12 mouse cellular contexts compared by ENCODE assay signal in genomic region chr14:19927879-19928278, GRCm38 (mm10). TPM values are rescaled to one million over a fixed set of nuclear protein-coding genes. Genes with fewer than 3 reads are reported as not detected.
DNase-seq lines count a peak whose midpoint lies in the region; ATAC-seq and TF ChIP-seq lines count a peak whose summit lies in the region.
"Had no signal": no experiment of that assay in that cellular context is flagged by ENCODE, and none has a peak within 500 bp of the region (broad histone marks: within the 10 kb centered on the region; RNA-seq: fewer than 3 reads in every experiment).

No protein-coding gene starts in this region.

- H3K9me3 ChIP-seq in forebrain, embryonic 11.5 days (ENCODE audit: control insufficient read depth, low read length), result peaks cover 4% of the 10 kb centered on the region; the same call in 1 of the 2 replicates
- H3K9me3 ChIP-seq in forebrain, embryonic 16.5 days (ENCODE audit: control insufficient read depth, low read length), result no peaks in the 10 kb centered on the region
- no peaks in the 10 kb centered on the region for H3K9me3 ChIP-seq in hindbrain, postnatal 0 days (ENCODE audit: low read length)
- peaks cover 6% of the 10 kb centered on the region; the same call in 1 of the 2 replicates for H3K9me3 ChIP-seq in hindbrain, embryonic 12.5 days (replicated peaks)
- no peaks in the 10 kb centered on the region for H3K9me3 ChIP-seq in liver, postnatal 0 days (ENCODE audit: low read length)
- H3K9me3 ChIP-seq: lung, embryonic 15.5 days had no signal

- H3K4me3 ChIP-seq in forebrain, embryonic 11.5 days (ENCODE audit: low read depth, low read length), result no peak overlapping the region
- no peak overlapping the region for H3K4me3 ChIP-seq in forebrain, embryonic 16.5 days (replicated peaks; ENCODE audit: low read length)
- H3K4me3 ChIP-seq in hindbrain, postnatal 0 days (ENCODE audit: low read length), result no peak overlapping the region
- H3K4me3 ChIP-seq in hindbrain, embryonic 12.5 days, result no peak overlapping the region
- no peak overlapping the region for H3K4me3 ChIP-seq in liver, postnatal 0 days (ENCODE audit: low read depth, low read length)
- H3K4me3 ChIP-seq: gastrocnemius, adult 2 months; lung, embryonic 15.5 days had no signal

- no peak overlapping the region for H3K9ac ChIP-seq in forebrain, embryonic 11.5 days (ENCODE audit: low read length)
- no peak overlapping the region for H3K9ac ChIP-seq in forebrain, embryonic 16.5 days (replicated peaks; ENCODE audit: low read depth, low read length)
- no peak overlapping the region for H3K9ac ChIP-seq in hindbrain, postnatal 0 days (replicated peaks; ENCODE audit: low read length)
- H3K9ac ChIP-seq in hindbrain, embryonic 12.5 days, result no peak overlapping the region
- no peak overlapping the region for H3K9ac ChIP-seq in liver, postnatal 0 days (replicated peaks)
- H3K9ac ChIP-seq: lung, embryonic 15.5 days had no signal

- WGBS in forebrain, embryonic 11.5 days, result 16% methylated on average over 6 of the region's 6 CpGs
- 12% methylated on average over 6 of the region's 6 CpGs for WGBS in forebrain, embryonic 16.5 days
- WGBS in hindbrain, postnatal 0 days, result 26% methylated on average over 6 of the region's 6 CpGs
- 37% methylated on average over 6 of the region's 6 CpGs for whole genome bisulfite sequencing in hindbrain, embryonic 12.5 days
- 37% methylated on average over 6 of the region's 6 CpGs for WGBS in liver, postnatal 0 days (ENCODE audit: insufficient replicate concordance)

- no peak overlapping the region for H3K4me2 ChIP-seq in forebrain, embryonic 11.5 days (ENCODE audit: low read depth, low read length, severe bottlenecking)
- no peak overlapping the region for H3K4me2 ChIP-seq in forebrain, embryonic 16.5 days (ENCODE audit: low read length)
- no peak overlapping the region for H3K4me2 ChIP-seq in hindbrain, postnatal 0 days (ENCODE audit: low read depth, low read length)
- H3K4me2 ChIP-seq in hindbrain, embryonic 12.5 days (replicated peaks), result no peak overlapping the region
- H3K4me2 ChIP-seq in liver, postnatal 0 days (ENCODE audit: low read depth, low read length), result no peak overlapping the region
- H3K4me2 ChIP-seq: lung, embryonic 15.5 days had no signal

- TF ChIP-seq EP300 in liver, postnatal 0 days (IDR thresholded peaks at IDR 0.05; ENCODE audit: low read depth), result peak; percentile 19; the same call in 1 of the 2 replicates

- no peak for ATAC-seq in forebrain, embryonic 11.5 days (replicated peaks; ENCODE audit: low FRiP score)
- no peak for ATAC-seq in forebrain, embryonic 16.5 days
- ATAC-seq in hindbrain, postnatal 0 days, result peak; percentile 61; the same call in 1 of the 2 replicates
- no peak for ATAC-seq in hindbrain, embryonic 12.5 days (ENCODE audit: low FRiP score)
- ATAC-seq in liver, postnatal 0 days, result peak; percentile 70

- DNase-seq in forebrain, embryonic 11.5 days (ENCODE audit: low spot score), result peak; percentile 46
- no peak for DNase-seq in hindbrain, postnatal 0 days (ENCODE audit: low spot score)
- DNase-seq in c-Kit-positive CD71-positive TER-119-negative erythroid progenitor cells, embryonic 14.5 days (ENCODE audit: low read depth), result peak; percentile 22
- DNase-seq in liver, postnatal 0 days, result no peak
- DNase-seq in adrenal gland, postnatal 25 days, result no peak
- DNase-seq in gastrocnemius, adult 8-10 months (ENCODE audit: low spot score in 2 of 2), result no peak
- DNase-seq: gastrocnemius, adult 2 months; kidney, adult 9 months had no signal

- H3K4me1 ChIP-seq in forebrain, embryonic 11.5 days (replicated peaks; ENCODE audit: control insufficient read depth, insufficient read depth, low read length), result peaks cover 2% of the 10 kb centered on the region; the same call in 1 of the 2 replicates
- peaks cover 11% of the 10 kb centered on the region for H3K4me1 ChIP-seq in forebrain, embryonic 16.5 days (replicated peaks; ENCODE audit: control insufficient read depth, insufficient read depth, low read length)
- H3K4me1 ChIP-seq in hindbrain, postnatal 0 days (ENCODE audit: insufficient read depth, low read length), result peaks cover 4% of the 10 kb centered on the region; the same call in 1 of the 2 replicates
- H3K4me1 ChIP-seq in hindbrain, embryonic 12.5 days, result peaks cover 13% of the 10 kb centered on the region; the same call in 1 of the 2 replicates
- H3K4me1 ChIP-seq in liver, postnatal 0 days (ENCODE audit: insufficient read depth), result no peaks in the 10 kb centered on the region
- H3K4me1 ChIP-seq: lung, embryonic 15.5 days had no signal

- H3K36me3 ChIP-seq in forebrain, embryonic 11.5 days (ENCODE audit: control insufficient read depth, insufficient read depth, low read length), result peaks cover 5% of the 10 kb centered on the region; the same call in 1 of the 2 replicates
- no peaks in the 10 kb centered on the region for H3K36me3 ChIP-seq in forebrain, embryonic 16.5 days (ENCODE audit: control insufficient read depth, insufficient read depth)
- H3K36me3 ChIP-seq in hindbrain, postnatal 0 days (ENCODE audit: insufficient read depth, low read length), result no peaks in the 10 kb centered on the region; the same call in 1 of the 2 replicates
- H3K36me3 ChIP-seq in hindbrain, embryonic 12.5 days, result peaks cover 27% of the 10 kb centered on the region
- no peaks in the 10 kb centered on the region for H3K36me3 ChIP-seq in liver, postnatal 0 days (replicated peaks; ENCODE audit: insufficient read depth, low read length)

- no peaks in the 10 kb centered on the region for H3K27me3 ChIP-seq in forebrain, embryonic 11.5 days (ENCODE audit: control insufficient read depth, insufficient read depth, low read length)
- H3K27me3 ChIP-seq in forebrain, embryonic 16.5 days (replicated peaks; ENCODE audit: control insufficient read depth, insufficient read depth, low read length), result no peaks in the 10 kb centered on the region
- H3K27me3 ChIP-seq in hindbrain, postnatal 0 days (ENCODE audit: insufficient read depth, low read length), result no peaks in the 10 kb centered on the region
- H3K27me3 ChIP-seq in hindbrain, embryonic 12.5 days, result no peaks in the 10 kb centered on the region
- H3K27me3 ChIP-seq in liver, postnatal 0 days (ENCODE audit: insufficient read depth, low read length), result no peaks in the 10 kb centered on the region
- H3K27me3 ChIP-seq: lung, embryonic 15.5 days had no signal

- TF ChIP-seq CTCF in hindbrain, postnatal 0 days (IDR thresholded peaks at IDR 0.05; ENCODE audit: low read depth), result no peak
- 0 out of 2 replicates have a peak, but pooled peaks have one; percentile 3 for TF ChIP-seq CTCF in liver, postnatal 0 days (IDR thresholded peaks at IDR 0.05; ENCODE audit: low read depth)

- H3K27ac ChIP-seq in forebrain, embryonic 11.5 days (ENCODE audit: low read depth, low read length), result no peak overlapping the region
- no peak overlapping the region for H3K27ac ChIP-seq in forebrain, embryonic 16.5 days (ENCODE audit: low read length)
- H3K27ac ChIP-seq in hindbrain, postnatal 0 days, result no peak overlapping the region
- no peak overlapping the region for H3K27ac ChIP-seq in hindbrain, embryonic 12.5 days
- H3K27ac ChIP-seq in liver, postnatal 0 days (ENCODE audit: low read depth), result no peak overlapping the region
- H3K27ac ChIP-seq: gastrocnemius, adult 2 months; lung, embryonic 15.5 days; stomach, postnatal 0 days had no signal

RNA-seq across cellular contexts. Expression of gene Gng2, which starts 49.5 kb away (rescaled TPM):
- 138 and 142 TPM in 2 replicates for polyA plus RNA-seq in forebrain, embryonic 11.5 days (2014; fragmentation: Nextera tagmentation; extraction: Ambion mirVana)
- 491 and 498 TPM in 2 replicates for polyA plus RNA-seq in forebrain, embryonic 16.5 days (2015; fragmentation: Nextera tagmentation; extraction: Ambion mirVana)
- total RNA-seq in hindbrain, postnatal 0 days (2014; rRNA removed), result 208 and 218 TPM in 2 replicates
- 229 and 265 TPM in 2 replicates for polyA plus RNA-seq in hindbrain, postnatal 0 days (2015; fragmentation: Nextera tagmentation; extraction: Ambion mirVana)
- 203 and 213 TPM in 2 replicates for polyA plus RNA-seq in hindbrain, embryonic 12.5 days (2016; fragmentation: Nextera tagmentation; extraction: Ambion mirVana)
- 6.2 and 8.3 TPM in 2 replicates for polyA plus RNA-seq in liver, postnatal 0 days (2015; fragmentation: Nextera tagmentation; extraction: Ambion mirVana)
- 24.6 and 36.2 TPM in 2 replicates for total RNA-seq in adrenal gland, postnatal 25 days (2021)
- 1 to 10 TPM in 3 of 4 experiments, under 1 TPM in 1; 0.68 to 6.9 (median 2.6) TPM for total RNA-seq in gastrocnemius, adult 8-10 months (2022)

Comparison
In these comparisons a context has a peak if more than half of its experiments do, and no peak if none do; other contexts are left out.
1. ATAC-seq: peak in hindbrain, postnatal 0 days (single experiment) and liver, postnatal 0 days (single experiment); none in forebrain, embryonic 11.5 days (single experiment), forebrain, embryonic 16.5 days (single experiment) and hindbrain, embryonic 12.5 days (single experiment).
2. DNase-seq: peak in forebrain, embryonic 11.5 days (single experiment) and c-Kit-positive CD71-positive TER-119-negative erythroid progenitor cells, embryonic 14.5 days (single experiment); none in hindbrain, postnatal 0 days (single experiment), liver, postnatal 0 days (single experiment), adrenal gland, postnatal 25 days (single experiment) and gastrocnemius, adult 8-10 months (0 of 2).
3. RNA of gene Gng2, which starts 49.5 kb away (polyA plus RNA-seq): 491 to 498 TPM in forebrain, embryonic 16.5 days, 229 to 265 TPM in hindbrain, postnatal 0 days, 203 to 213 TPM in hindbrain, embryonic 12.5 days and 138 to 142 TPM in forebrain, embryonic 11.5 days; 6.2 to 8.3 TPM in liver, postnatal 0 days; every median in the first group is over 10 times any median in the second.